Mouse (Mus musculus) kidney, postnatal 36 days (tissue): ENCODE measurements at regions not wholly inside any gene's neighbourhood (a gene's known extent, or its start where the extent isn't known, plus 50 kb on each side); places are given as distances from the start of the nearest gene placed in this dataset.

Experiments
- DNase-seq, 2 experiments: peaks; one replicate each; pipeline ENCODE4 v3.0.0; 2021 to 2022; ENCODE audit warnings: mixed read lengths in 2 of 2

DNA sequence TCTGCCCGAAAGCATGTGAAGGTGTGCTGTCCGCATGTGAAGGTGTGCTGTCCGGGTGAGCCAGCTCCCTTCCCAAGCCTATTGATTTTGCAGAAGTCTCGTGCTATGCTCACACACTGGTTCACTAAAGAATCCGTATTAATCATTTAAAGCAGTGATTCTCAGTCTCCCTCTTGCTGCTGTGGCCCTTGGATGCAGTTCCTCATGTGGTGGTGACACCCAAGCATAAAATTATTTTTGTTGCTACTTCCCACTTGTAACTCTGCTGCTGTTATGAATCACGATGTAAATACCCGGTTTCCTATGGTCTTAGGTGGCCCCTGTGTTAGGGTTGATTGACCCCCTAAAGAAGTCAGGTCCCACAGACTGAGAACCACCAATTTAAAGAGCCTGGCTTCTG lies 55.7 kb upstream of the Emb start:
- DNase-seq = no peak

DNA sequence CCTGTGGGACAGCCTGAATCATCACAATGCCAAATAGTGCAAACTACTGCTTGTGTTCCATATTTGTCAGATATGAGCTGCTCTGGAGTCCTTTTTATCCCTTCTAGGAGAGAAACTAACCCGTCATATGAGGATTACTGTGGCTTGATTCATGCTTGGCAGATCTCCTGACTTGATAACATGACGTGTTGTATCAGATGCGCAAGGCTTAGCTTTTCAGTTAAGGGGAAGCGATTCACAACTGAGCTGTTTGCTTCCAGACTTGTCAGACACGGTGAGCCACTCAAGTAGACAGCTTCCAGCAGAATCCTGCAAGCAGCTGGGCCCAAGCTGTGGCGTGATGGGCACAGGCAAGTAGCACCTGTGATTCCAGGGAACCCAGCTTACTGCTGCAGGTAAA lies 64.5 kb upstream of the Emb start:
- DNase-seq = peak in 1 of 2 experiments; percentile 3

DNA sequence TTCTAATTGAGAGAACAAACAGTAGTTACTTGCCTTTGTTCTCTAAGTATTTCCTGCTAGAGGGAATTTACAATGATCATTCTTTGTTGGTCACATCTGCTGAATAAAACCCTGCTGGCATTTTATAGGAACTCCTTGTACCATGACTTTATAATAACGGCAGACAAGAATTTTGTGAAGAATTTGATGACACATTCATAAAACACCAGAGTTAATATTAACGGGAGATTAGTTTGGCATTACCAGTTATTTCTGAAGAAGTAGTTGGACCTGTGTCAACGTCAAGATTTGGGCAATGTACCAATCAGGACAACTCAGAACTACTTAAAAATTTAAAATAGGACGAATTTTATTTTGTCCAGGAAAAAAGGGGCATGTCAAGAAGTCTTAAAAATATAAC lies 65.1 kb upstream of the Emb start:
- peak; percentile 23 to 52 for DNase-seq

DNA sequence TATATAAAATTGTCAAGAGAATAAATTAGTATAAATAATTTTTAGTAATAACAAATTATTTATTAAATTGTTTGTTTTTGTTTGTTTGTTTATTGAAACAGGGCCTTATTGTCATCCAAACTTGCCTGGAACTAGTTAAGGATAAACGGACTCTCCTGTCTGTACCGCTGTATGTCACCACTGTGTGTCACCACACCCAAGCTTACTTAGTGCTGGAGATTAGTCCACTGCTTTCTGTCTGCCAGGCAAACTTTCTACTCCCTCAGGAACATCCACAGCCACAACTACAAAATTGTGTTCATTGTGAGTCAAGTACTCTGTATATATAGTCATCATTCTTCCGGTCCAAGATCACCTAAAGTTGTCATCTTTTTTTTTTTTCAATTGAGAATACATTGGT lies 74.0 kb upstream of the Emb start:
- no peak for DNase-seq

DNA sequence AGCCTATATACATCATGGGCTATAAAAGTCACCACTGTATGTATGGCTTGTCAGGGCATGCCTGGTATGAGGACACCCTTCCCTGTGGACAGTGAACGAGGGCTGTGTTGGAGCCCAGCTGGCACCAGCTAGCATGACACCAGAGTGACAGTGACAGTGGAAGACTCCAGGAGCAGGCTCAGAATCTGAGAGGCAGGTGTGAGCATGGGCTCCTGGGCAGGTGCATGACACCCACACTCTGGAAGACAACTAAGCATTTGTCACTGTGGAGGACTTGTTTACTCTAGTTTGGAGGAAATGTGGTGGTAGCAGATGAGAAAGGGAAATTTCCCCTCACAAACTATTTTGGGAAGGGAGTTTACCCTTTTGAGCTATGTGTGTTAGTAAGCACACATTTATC lies 76.2 kb upstream of the Emb start:
- no peak for DNase-seq

DNA sequence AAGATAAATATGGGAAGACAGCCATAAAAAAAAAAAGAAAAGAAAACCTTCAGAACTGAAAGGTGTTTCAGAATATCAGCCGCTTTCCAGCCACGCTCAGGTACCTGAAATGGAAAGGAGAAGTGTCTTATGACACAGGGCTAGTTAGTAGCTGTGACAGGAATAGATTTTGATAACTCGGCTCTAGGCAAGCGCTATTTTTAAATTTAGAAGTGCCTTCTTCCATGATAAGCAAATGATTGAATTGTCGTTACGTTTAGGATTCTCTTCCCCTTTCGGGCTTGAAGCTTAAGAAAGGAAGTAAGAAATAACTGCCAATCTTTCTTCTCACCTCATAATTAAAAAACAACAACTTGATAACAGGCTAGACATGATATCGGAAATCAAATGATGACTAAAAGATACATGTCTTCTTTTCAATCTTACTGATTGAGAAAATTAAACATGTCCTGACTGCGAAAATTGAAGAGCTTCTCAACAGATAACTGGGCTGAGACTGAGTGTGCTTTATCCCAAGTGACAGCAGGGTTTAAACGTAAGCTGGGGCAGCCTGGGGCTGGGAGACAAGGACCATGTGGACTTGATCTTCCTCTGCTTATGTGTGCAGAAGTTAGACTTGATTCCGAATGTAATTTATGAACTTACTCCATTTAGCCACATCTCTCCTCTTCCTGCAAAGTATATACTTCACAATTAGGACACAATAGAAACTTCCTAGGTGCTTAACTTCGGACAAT lies 80.4 kb upstream of the Emb start:
- no peak for DNase-seq

DNA sequence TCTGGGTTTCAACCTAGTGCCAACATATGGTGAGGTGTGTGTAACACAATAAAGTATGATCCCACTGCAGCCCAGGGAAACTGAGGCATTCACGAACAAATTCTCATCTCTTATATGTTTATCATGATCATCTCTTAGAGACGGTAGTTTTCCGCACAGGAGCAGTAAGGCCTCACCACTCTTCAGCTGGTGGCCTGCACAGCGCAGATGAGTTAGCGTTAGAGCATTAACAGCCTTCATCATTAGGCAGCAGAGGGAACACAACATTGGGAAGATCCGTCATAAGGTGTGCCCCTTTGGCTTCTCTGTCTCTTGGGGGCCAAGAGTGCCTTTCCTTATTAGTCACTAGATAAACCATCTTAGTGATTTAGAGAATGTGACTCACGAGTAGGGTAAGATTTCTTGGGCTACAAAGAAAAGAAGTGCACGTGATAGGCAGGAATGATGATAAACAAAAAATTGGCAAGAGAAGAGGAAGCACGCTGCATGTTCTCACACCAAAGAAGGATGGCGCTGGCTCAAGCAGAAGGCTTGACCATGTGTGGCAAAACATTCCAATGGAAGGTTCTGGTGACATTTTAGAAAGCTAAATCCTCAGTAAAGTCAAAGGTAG lies 81.1 kb upstream of the Emb start:
- no peak for DNase-seq

DNA sequence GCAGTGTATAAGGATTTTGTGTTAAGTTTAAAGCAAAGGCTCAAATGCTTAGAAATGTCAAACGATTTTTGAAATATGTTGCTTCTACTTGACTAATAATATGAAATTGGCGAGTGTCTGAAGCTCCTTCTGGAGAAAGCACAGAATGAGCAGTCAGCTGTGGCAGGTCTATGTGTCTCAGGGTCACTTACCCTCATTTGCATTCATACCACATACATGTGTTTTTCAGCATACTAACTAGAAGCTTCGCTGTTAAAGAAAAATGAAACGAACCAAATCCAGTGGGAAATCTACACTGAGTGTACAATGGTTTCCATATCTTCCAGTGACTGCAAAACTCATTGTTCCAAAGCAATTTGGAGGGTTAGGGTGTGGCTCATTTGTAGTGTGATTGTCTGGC lies 88.7 kb upstream of the Emb start:
- DNase-seq = no peak

DNA sequence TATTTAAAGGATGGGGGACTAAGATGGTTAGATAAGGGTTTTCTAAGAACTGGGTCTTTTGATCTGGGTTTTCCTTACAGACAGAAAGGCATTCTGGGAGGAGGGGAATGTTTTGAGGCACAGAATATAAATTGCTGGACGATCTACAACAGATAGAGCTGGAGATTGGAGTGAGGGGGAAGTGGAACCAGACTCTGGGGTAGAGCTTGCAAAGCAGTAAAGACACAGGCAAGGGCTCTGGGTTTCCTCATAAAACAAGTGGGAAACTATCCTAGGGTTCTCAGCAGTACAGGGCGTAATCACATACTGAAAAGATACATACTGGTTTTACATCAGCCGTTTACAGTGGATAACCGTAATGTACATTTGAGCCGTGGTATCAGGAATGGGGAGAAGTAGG lies 89.5 kb upstream of the Parp8 start:
- DNase-seq = no peak

DNA sequence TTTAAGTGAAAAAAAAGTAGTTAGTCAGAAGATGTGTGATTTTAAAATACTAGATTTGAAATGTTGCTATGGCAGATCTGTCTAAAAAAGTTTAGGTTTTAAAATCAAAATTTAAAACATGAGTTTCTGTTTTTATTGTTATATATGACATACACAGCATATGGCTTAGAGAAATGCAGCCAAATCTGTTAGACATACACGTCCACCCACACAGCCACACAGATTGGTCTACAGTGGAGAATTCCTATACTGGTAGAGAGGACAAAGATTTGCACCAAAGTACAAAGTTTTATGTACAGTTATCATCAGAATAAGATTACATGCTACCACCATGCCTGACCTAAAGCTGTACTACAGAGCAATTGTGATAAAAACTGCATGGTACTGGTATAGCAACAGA lies 87.1 kb upstream of the Parp8 start:
- no peak for DNase-seq

DNA sequence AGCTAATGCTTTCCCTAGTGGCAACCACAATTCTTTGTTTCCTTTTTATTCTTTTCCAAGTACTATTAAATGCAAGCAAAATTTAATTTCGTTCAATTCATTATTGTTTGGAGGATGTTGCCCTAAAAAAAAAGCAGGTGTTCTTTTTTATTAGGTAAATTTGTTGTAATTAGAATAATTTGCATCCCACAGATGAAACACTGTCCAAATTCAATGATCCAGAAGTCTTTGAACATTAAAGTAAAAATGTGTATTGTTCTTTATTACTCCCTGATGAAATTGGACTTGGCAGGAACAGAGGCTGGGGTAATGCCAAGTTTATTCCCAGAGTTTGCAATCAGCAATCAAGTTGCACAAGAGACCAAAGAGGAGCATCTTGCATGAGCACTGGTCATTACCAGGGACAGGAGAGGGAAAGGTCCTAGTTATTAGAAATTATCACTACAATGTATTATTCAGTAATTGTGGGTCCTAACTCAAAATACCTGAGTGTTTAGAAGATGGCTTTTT lies 79.9 kb upstream of the Parp8 start:
- no peak for DNase-seq

DNA sequence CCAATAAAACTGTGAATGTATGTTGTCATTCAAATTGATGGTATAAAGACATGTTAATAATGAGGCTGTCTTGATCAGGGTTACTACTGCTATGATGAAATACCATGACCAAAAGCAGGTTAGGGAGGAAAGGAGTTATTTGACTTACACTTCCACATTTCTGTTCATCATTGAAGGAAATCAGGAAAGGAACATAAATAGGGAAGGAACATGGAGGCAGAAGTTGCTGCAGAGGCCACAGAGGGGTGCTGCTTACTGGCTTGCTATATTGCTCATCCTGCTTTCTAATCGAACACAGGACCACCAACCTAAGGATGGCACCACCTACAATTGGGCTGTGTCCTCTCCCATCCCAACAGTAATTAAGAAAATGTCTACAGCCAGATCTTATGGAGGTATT lies 69.4 kb upstream of the Parp8 start:
- DNase-seq = no peak

DNA sequence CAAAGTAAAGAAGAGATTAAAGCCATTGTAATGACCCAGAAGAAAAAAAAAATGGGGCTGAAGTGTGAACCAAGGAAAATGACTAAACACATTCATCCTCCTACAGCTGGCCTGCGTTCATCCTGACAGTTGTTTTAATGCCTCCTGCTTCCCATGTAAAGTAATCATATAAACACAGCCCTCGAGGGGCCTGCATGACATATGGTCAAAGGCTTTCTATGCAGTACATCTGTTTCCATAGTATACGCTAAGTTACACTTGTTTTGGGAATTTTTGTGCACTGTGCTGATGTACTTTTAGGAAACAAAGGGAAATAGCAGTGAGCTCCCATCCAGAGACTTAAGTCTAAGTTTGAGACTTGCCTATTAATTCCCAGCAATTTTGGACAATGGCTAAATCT lies 63.3 kb upstream of the Parp8 start:
- no peak for DNase-seq

DNA sequence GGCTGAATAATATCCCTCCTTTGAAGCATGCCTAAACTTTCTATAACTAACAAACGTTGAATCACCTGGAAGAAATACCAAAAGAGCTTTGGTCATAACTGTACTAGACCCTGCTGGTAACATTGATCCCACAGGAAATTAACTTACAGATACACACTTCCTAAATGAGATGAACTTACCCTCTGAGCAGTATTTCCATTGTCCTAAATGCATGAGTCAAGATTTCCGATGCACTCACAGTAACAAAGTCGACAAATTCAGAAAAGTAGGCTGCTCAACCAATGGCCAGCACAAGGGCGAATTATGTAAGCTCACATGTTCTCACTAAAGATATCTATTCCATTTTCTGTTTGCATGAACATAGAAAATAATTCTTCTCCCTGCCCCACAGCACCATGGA lies 57.4 kb upstream of the Parp8 start:
- no peak for DNase-seq

DNA sequence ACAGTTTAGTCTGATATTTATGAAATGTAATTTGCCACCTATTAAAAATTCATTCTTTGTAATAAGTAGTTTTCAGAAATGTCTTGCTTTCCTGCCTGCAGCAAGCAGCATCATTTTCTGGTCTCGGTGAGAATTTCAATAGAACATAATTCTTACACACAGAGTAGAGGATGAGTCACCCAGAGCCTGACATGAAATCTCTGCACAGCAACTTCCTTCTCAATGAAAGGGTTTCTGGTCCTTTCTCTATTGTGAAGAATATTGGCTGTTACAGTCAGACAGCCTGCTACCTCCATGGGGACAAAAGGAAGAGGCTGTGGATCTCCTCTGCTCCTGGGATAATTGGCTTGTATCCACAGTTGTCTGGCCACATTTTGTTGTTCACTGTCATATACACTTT lies 54.0 kb upstream of the Parp8 start:
- no peak for DNase-seq
